Mouse (Mus musculus): ENCODE measurements around the gene Coro2a.
A peak's percentile ranks its signal among the peaks of the same experiment; 100 is the strongest.
"Not testable (repeated sequence)": the region's sequence is repeated elsewhere in the genome, so short reads cannot be mapped to it uniquely, and the experiment has no call there.

The Coro2a gene

GRCm38 (mm10) chr4:46601844-46602423 lies at the start of gene Coro2a:
Coro2a (minus strand) TSS chr4:46602202.
- peak; percentile 52 to 61 for DNase-seq

GRCm38 (mm10) chr4:46650086-46650753 lies 48.2 kb upstream of the Coro2a start, which contains the start of gene Tbc1d2:
Tbc1d2 (minus strand) TSS chr4:46650209.
- peak; percentile 87 to 89 for DNase-seq

GRCm38 (mm10) chr4:46649161-46649560 lies 47.2 kb upstream of the Coro2a start:
- DNase-seq: no peak

- no peak for DNase-seq
These were observed 41.7 kb upstream of the Coro2a start for GRCm38 (mm10) chr4:46643676-46644112.

GRCm38 (mm10) chr4:46642924-46643675 lies 41.1 kb upstream of the Coro2a start:
- DNase-seq: no peak

- DNase-seq: no peak
These were observed 39.3 kb upstream of the Coro2a start for GRCm38 (mm10) chr4:46641283-46641682.

- no peak for DNase-seq
These were observed 37.9 kb upstream of the Coro2a start for GRCm38 (mm10) chr4:46639866-46640265.

- DNase-seq: not testable (repeated sequence)
These were observed 35.2 kb upstream of the Coro2a start for GRCm38 (mm10) chr4:46637250-46637649.

- no peak for DNase-seq
These were observed 33.9 kb upstream of the Coro2a start for GRCm38 (mm10) chr4:46635702-46636430.

- no peak for DNase-seq
These were observed 32.9 kb upstream of the Coro2a start for GRCm38 (mm10) chr4:46634881-46635280.

GRCm38 (mm10) chr4:46633565-46633964 lies 31.6 kb upstream of the Coro2a start:
- DNase-seq: not testable (repeated sequence)

- DNase-seq: no peak
These were observed 30.5 kb upstream of the Coro2a start for GRCm38 (mm10) chr4:46632465-46632864.

- no peak for DNase-seq
These were observed 28.4 kb upstream of the Coro2a start for GRCm38 (mm10) chr4:46630390-46630789.

GRCm38 (mm10) chr4:46628873-46629272 lies 26.9 kb upstream of the Coro2a start:
- DNase-seq: no peak

GRCm38 (mm10) chr4:46628081-46628480 lies 26.1 kb upstream of the Coro2a start:
- no peak for DNase-seq

- DNase-seq: no peak
These were observed 23.1 kb upstream of the Coro2a start for GRCm38 (mm10) chr4:46625101-46625500.

GRCm38 (mm10) chr4:46623007-46623406 lies 21.0 kb upstream of the Coro2a start:
- no peak for DNase-seq

- DNase-seq: no peak
These were observed 18.9 kb upstream of the Coro2a start for GRCm38 (mm10) chr4:46620946-46621345.

GRCm38 (mm10) chr4:46620330-46620729 lies 18.3 kb upstream of the Coro2a start:
- no peak for DNase-seq

- no peak for DNase-seq
These were observed 16.3 kb upstream of the Coro2a start for GRCm38 (mm10) chr4:46618196-46618817.

- no peak for DNase-seq
These were observed 15.4 kb upstream of the Coro2a start for GRCm38 (mm10) chr4:46617408-46617807.

GRCm38 (mm10) chr4:46614641-46615040 lies 12.6 kb upstream of the Coro2a start:
- DNase-seq: no peak

GRCm38 (mm10) chr4:46613618-46614017 lies 11.6 kb upstream of the Coro2a start:
- DNase-seq: no peak
